Mouse (Mus musculus): ENCODE measurements around the gene Prune2. TPM values are rescaled to one million over a fixed set of nuclear protein-coding genes. Genes with fewer than 3 reads are reported as not detected.

Prune2 gene
- under 1 TPM; 0.43 to 0.84 TPM for polyA plus RNA-seq (2017; shearing (Covaris generic))

DNA sequence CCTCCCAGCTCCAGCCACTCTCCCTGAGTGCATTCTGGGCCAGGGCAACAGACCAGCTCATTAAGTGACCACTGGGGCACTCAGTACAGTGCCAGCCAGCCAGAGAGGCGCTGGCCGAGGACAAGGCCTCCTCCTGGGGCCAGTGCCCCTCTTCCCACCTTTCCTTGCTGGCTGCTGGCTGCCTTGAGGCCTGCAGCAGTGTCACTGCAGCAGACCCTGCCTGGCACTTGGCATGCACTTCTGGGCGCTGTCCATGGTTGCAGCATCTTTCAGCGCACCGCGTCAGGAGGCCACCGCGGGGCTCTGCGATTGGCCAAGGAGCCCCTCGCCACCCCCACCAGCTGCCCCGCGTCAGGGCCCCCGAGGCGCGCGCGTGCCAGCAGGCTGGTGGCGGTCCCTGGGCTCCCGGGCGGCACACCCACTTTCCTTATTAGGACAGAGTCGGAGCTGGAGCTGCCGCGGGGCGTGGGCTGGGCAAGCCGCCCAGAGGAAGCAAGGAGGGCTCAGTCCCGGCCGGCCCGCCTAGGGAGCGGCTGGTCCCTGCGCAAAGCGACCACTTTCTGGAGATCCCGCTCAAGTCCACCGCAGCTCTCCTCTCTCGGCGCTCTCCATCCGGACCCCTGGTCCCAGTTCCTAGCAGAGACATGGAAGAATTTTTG is at the start of gene Prune2:
TSS of gene Prune2 (plus strand) at position 506 of the 659 bp plus-strand sequence.

Other genes with a start within 250 kb of the Prune2 start
- gene Vps13a, start 175.2 kb upstream of the Prune2 start, polyA plus RNA-seq (2017; shearing (Covaris generic)): 10 to 100 TPM; 36.5 to 39.4 TPM
- gene Foxb2, start 82.3 kb upstream of the Prune2 start, polyA plus RNA-seq (2017; shearing (Covaris generic)): under 1 TPM in 1 of 2 experiments, not detected in 1; 0.20 TPM

All from activated CD4-positive, CD25-positive, alpha-beta regulatory T cell (primary cell).